Mouse (Mus musculus) heart, embryonic 14.5 days (tissue): ENCODE measurements at regions not wholly inside any gene's neighbourhood (a gene's known extent, or its start where the extent isn't known, plus 50 kb on each side); places are given as distances from the start of the nearest gene placed in this dataset.

ENCODE experiments used
- ATAC-seq: fragments of 200-750 bp; cut with Nextera tagmentation; 2 replicates; pipeline ENCODE4 v1.8.0; 2017; ENCODE audit warnings: low read depth, moderate TSS enrichment; ENCODE audit not compliant: insufficient number of reproducible peaks, insufficient read depth, low FRiP score
- H3K27ac ChIP-seq, 2 experiments: fragments of 200-500 bp in 1 of 2; fragments of 300-500 bp in 1 of 2; sonication (generic) in 1 of 2; replicated peaks in 1 of 2; 2 replicates each; pipeline ENCODE4 v1.5.1; 2012 to 2014; ENCODE audit warnings: low read depth in 2 of 2, low read length in 2 of 2, control low read depth in 1 of 2, mild to moderate bottlenecking in 1 of 2, mixed read lengths in 1 of 2; ENCODE audit not compliant: control insufficient read depth in 1 of 2, insufficient read depth in 1 of 2
- H3K27me3 ChIP-seq: fragments of 300-500 bp; sonication (generic); 2 replicates; pipeline ENCODE4 v1.6.1; 2014; ENCODE audit warnings: mild to moderate bottlenecking, low read length, control low read depth; ENCODE audit not compliant: control insufficient read depth, insufficient read depth
- H3K36me3 ChIP-seq: fragments of 300-500 bp; sonication (generic); 2 replicates; pipeline ENCODE4 v1.6.1; 2014; ENCODE audit warnings: mild to moderate bottlenecking, control low read depth, low read length, mixed read lengths; ENCODE audit not compliant: control insufficient read depth, insufficient read depth
- H3K4me1 ChIP-seq, 2 experiments: fragments of 200-500 bp in 1 of 2; fragments of 300-500 bp in 1 of 2; sonication (generic) in 1 of 2; 2 replicates each; pipeline ENCODE4 v1.6.1; 2012 to 2014; ENCODE audit warnings: low read length in 2 of 2, control low read depth in 1 of 2, mixed read lengths in 1 of 2; ENCODE audit not compliant: control insufficient read depth in 2 of 2, insufficient read depth in 2 of 2
- H3K4me2 ChIP-seq: fragments of 300-500 bp; sonication (generic); 2 replicates; pipeline ENCODE4 v1.6.1; 2014; ENCODE audit warnings: mild to moderate bottlenecking, low read length
- H3K4me3 ChIP-seq, 2 experiments: fragments of 200-500 bp in 1 of 2; fragments of 300-500 bp in 1 of 2; sonication (generic) in 1 of 2; 2 replicates each; pipeline ENCODE4 v1.5.1; 2012 to 2014; ENCODE audit warnings: low read length in 2 of 2, mild to moderate bottlenecking in 2 of 2, control low read depth in 1 of 2, low read depth in 1 of 2, moderate library complexity in 1 of 2; ENCODE audit not compliant: control insufficient read depth in 1 of 2, insufficient read depth in 1 of 2
- H3K9ac ChIP-seq: fragments of 300-500 bp; sonication (generic); 2 replicates; pipeline ENCODE4 v1.6.1; 2014; ENCODE audit warnings: mild to moderate bottlenecking, low read length
- H3K9me3 ChIP-seq: fragments of 300-500 bp; sonication (generic); 2 replicates; pipeline ENCODE4 v1.6.1; 2016; ENCODE audit warnings: low read length, control low read depth; ENCODE audit not compliant: control insufficient read depth
- WGBS: fragments of 180-500 bp; shearing (Covaris S2); extraction: QIAGEN DNeasy Blood & Tissue Kit; methylation state at CpG from one replicate; pipeline ENCODE4 v1.1.7; 2014; 5-methylcytosine and 5-hydroxymethylcytosine counted together

DNA sequence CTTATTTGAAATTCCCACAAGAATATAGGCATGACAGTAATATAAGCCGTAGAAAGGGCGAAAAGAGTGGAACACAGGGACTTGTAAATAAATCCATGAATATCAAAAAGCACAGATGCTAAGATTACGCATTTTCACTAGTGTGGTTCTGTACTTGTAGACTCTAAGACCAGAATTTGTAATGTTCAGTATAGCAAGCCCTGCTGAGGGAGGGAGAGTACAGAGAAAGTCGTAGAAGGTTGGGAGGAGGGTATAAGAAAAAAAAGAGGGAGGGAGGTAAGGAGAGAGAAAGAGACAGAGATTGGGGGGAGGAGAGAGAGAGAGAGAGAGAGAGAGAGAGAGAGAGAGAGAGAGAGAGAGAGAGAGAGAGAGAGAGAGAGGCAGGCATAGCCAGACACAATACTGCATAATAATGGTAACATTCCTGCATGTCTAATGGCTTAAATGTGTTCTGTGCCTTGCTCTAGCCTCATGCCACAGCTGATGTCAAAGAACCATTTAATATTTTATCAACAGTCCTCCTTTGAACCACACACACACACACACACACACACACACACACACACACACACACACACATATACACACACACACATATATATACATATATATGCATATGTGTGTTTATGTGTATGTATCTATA, 354.1 kb upstream of the Tmem161b start:
- Histone ChIP-seq H3K4me3 (no peak overlapping the region), H3K27ac (no peak overlapping the region), H3K36me3 (no peaks in the 10 kb centered on the region), H3K4me2 (no peak overlapping the region), H3K4me1 (no peaks in the 10 kb centered on the region), H3K9me3 (no peaks in the 10 kb centered on the region), H3K27me3 (no peaks in the 10 kb centered on the region), H3K9ac (no peak overlapping the region)
- ATAC-seq: no peak
- 76% methylated on average over 4 of the region's 4 CpGs for WGBS

DNA sequence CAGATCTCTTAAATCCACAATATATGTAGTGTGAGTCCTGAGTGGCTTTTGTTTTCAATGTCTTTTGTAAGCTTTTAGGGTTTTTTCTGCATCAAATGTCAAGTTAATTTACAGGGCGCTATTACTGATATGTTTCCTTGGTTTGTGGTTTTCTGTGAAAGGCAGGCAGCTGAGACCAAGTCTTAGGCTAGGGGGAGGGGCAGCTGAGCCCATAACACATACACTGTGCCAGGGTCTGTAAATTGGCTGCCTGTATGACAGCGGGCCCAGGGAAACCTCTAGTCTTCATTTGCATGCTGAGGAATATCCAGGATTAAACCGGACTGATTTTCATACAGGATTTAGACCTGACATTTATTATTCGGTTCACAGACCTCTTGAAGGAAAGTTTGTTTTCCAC, 353.2 kb upstream of the Tmem161b start:
- Histone ChIP-seq H3K4me2 (no peak overlapping the region), H3K27me3 (no peaks in the 10 kb centered on the region), H3K9me3 (no peaks in the 10 kb centered on the region), H3K4me1 (no peaks in the 10 kb centered on the region), H3K9ac (no peak overlapping the region), H3K36me3 (no peaks in the 10 kb centered on the region), H3K4me3 (no peak overlapping the region), H3K27ac (no peak overlapping the region)
- ATAC-seq: no peak
- 60% methylated on average over 4 of the region's 4 CpGs for WGBS

DNA sequence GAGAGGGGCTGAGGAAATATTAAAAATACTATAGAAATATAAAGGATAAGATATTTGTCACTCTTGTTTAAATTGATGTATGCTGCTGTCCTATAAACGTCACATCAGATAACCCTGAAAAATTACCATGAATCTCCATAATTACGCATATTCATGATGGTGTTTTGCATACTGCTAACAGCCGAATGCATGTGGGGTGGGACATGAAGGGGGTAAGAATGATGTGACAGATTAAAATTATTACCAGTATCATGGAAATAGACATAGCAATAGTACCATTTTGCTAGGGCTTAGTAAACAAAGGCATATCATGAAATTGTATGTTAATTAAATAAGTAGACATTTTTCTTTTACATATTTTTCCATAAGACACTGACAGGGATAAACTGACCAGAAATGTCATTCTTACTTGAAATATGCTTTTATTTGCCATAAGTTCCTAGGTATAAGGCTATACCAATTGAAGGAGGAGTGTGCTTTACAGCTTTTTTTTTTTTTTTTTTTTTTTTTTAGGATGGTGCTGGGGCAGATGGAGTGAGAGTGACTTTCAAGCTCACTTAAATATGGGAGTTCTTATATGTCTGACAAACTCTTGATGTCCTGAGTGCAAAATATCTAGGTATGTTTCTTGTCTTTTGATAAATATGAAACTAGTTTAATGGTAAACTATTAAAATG, 349.8 kb upstream of the Tmem161b start:
- H3K4me2 ChIP-seq: no peak overlapping the region
- no peak overlapping the region for H3K4me3 ChIP-seq
- ATAC-seq: no peak
- no peak overlapping the region for H3K27ac ChIP-seq
- WGBS: 56% methylated on average over 3 of the region's 3 CpGs
- no peaks in the 10 kb centered on the region for H3K9me3 ChIP-seq
- H3K9ac ChIP-seq: no peak overlapping the region
- no peaks in the 10 kb centered on the region for H3K27me3 ChIP-seq
- no peaks in the 10 kb centered on the region for H3K36me3 ChIP-seq
- no peaks in the 10 kb centered on the region for H3K4me1 ChIP-seq

DNA sequence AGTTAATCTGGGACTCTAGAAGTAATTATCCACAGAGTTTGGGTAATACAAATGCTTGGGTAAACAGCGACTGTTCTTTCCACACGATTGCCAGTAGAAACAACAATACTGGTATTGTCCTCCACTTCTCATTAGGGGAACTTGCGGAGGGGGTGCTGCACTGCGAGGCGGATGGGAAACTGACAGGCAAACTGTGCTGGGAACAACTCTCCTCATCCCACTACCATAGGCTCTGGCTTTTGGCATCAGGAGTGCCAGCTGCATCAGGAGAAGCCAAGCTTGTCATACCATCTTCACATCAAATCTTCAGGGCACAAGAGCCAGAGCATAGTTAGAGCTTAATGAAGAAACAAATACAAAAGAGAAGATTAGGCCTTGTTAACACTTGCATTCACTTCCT, 349.2 kb upstream of the Tmem161b start:
- no peaks in the 10 kb centered on the region for H3K9me3 ChIP-seq
- H3K27ac ChIP-seq: no peak overlapping the region
- H3K36me3 ChIP-seq: no peaks in the 10 kb centered on the region
- ATAC-seq: no peak
- 34% methylated on average over 5 of the region's 5 CpGs for WGBS
- H3K4me3 ChIP-seq: no peak overlapping the region
- no peaks in the 10 kb centered on the region for H3K27me3 ChIP-seq
- no peak overlapping the region for H3K9ac ChIP-seq
- no peak overlapping the region for H3K4me2 ChIP-seq
- no peaks in the 10 kb centered on the region for H3K4me1 ChIP-seq

DNA sequence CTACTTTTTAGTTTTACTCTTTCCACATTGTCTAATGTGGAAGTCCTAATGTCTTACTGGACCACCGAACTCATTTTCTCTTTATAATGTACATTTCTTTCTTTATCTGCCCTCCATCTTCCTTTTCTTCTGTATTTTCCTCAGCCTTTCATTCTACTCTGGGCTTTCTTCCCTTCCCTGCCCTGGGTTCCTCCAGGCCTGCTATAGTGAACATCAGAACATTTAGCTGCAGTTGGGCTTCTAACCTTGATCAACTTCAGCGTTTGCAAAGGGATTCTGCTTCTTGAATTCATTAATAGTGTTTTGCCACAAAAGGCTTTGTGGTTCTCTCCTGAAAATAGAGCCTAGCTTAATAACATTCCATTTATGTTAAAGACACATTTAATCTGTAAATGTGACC, 342.5 kb upstream of the Tmem161b start:
- 69% methylated on average over 2 of the region's 2 CpGs for WGBS
- Histone ChIP-seq H3K27ac (no peak overlapping the region), H3K9ac (no peak overlapping the region), H3K36me3 (no peaks in the 10 kb centered on the region), H3K9me3 (no peaks in the 10 kb centered on the region), H3K4me2 (no peak overlapping the region), H3K4me1 (no peaks in the 10 kb centered on the region; a peak in 1 of 4 replicates), H3K4me3 (no peak overlapping the region), H3K27me3 (no peaks in the 10 kb centered on the region)
- ATAC-seq: no peak

DNA sequence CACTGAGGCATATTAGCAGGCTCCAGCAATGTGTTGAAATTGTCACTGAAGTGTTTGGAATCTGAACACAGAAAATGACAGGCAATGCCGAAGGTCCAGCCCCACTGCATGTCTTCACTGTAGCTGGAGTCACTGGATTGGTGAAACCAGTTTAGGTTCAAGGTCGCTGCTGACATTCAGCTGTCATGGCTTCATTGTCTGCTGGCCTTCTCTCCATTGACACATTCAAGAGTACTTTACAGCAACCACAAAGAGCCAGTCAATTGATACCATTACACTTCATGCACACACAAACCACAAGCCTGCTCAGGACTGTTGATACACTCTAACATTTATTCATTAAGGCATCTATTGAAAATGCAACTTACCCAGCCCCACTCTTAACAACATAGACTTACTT, 341.8 kb upstream of the Tmem161b start:
- Histone ChIP-seq H3K9me3 (no peaks in the 10 kb centered on the region), H3K4me3 (no peak overlapping the region), H3K4me2 (no peak overlapping the region), H3K27ac (no peak overlapping the region; a peak in 1 of 4 replicates), H3K9ac (no peak overlapping the region), H3K4me1 (no peaks in the 10 kb centered on the region; a peak in 1 of 4 replicates), H3K36me3 (no peaks in the 10 kb centered on the region), H3K27me3 (no peaks in the 10 kb centered on the region)
- ATAC-seq: no peak
- 51% methylated on average over 2 of the region's 2 CpGs for WGBS

DNA sequence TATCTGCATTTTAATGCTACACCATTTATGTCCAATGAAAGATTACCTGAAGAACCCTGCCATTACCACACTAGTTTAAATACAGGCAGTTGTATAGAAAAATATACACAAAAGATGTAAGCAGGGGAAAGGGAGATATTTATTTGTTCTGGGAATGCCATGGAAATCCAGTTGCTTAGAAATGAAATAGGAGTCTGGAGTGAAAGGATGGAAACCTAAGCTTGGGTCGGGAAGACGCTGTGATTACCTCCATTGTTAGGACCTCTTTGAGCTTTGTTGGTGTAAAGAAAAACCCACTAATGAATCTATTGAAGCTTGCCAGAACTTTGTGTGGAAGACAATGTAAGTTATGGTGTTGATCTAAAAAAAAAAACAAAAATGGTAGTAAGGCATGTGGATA, 341.3 kb upstream of the Tmem161b start:
- Histone ChIP-seq H3K9me3 (no peaks in the 10 kb centered on the region), H3K4me1 (no peaks in the 10 kb centered on the region; a peak in 1 of 4 replicates), H3K4me3 (no peak overlapping the region), H3K27ac (no peak overlapping the region), H3K4me2 (no peak overlapping the region), H3K36me3 (no peaks in the 10 kb centered on the region), H3K27me3 (no peaks in the 10 kb centered on the region), H3K9ac (no peak overlapping the region)
- ATAC-seq: no peak
- 89% methylated on average over 2 of the region's 2 CpGs for WGBS

DNA sequence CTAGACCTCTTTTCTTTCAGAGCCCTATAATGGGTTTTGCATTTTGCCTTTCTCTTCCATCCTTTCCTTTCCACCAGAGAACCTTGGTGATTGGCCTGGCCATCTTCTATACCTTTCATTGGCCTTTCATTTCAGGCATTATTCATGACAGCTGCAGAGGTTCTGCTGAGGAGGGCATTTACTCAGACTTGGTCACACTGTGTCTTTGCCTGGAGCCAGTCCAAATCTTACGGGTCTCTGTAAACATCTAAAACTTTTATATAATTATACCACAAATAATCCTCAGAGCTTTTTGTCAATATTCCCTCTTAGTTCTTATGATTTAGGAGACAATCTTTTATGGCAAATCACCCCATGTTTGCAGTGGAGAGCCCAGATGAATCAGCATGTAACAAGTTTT, 339.3 kb upstream of the Tmem161b start:
- Histone ChIP-seq H3K9ac (no peak overlapping the region), H3K4me1 (no peaks in the 10 kb centered on the region; a peak in 1 of 4 replicates), H3K27ac (no peak overlapping the region), H3K4me3 (no peak overlapping the region), H3K36me3 (no peaks in the 10 kb centered on the region), H3K27me3 (no peaks in the 10 kb centered on the region), H3K4me2 (no peak overlapping the region), H3K9me3 (no peaks in the 10 kb centered on the region)
- 93% methylated on average over 1 of the region's 1 CpGs for WGBS
- no peak for ATAC-seq
